Mouse (Mus musculus): ENCODE measurements at regions not wholly inside any gene's neighbourhood (a gene's known extent, or its start where the extent isn't known, plus 50 kb on each side); places are given as distances from the start of the nearest gene placed in this dataset.
"Not testable (repeated sequence)": the region's sequence is repeated elsewhere in the genome, so short reads cannot be mapped to it uniquely, and the experiment has no call there.

DNA sequence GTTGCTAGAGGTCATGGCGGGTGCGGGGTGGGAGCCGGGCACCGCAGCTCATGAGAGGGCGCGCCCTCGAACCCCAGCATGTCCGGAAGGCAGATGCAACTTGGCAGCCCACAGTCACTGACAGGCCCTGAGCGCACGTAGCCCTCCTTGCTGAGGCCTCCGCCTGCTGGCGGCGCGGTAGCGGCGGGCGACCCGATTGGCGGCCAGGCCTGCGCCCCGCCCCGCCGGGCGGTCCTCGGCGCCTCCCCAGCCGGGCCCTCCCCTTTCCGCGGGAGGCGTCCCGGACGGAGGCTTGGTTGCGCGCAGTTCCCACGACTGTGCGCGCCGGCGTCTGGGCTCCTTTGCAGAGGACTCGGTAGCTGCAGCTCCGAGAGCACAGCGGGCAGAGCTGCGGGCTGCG is 301.9 kb downstream of the Hpcal1 start:
- not testable (repeated sequence) for TF ChIP-seq CTCF (conservative IDR thresholded peaks at IDR 0.05; ENCODE audit: low read length); POU5F1 (IDR thresholded peaks at IDR 0.05; ENCODE audit: borderline replicate concordance, low read length)

Data from E14TG2a.4 (cell line).